In genomic region chr9:64089004-64089403, GRCm38 (mm10) we compare ENCODE assay signal across 8 mouse cellular contexts. TPM values are rescaled to one million over a fixed set of nuclear protein-coding genes. Genes with fewer than 3 reads are reported as not detected.
DNase-seq lines count a peak whose midpoint lies in the region; ATAC-seq and TF ChIP-seq lines count a peak whose summit lies in the region.

No protein-coding gene starts in this region.

- ATAC-seq in cerebellum, adult (ENCODE audit: insufficient number of reproducible peaks, low FRiP score, low TSS enrichment) = no peak
- peak; percentile 48 for ATAC-seq in lung, embryonic 16.5 days (ENCODE audit: low read depth)

- peak; percentile 44 to 66 for DNase-seq in cerebellum, postnatal 25 days
- DNase-seq in gastrocnemius, postnatal 25 days = peak; percentile 56
- DNase-seq in kidney, adult 18-20 months = peak; percentile 50
- DNase-seq in embryo, embryonic 11 days = no peak
- no peak for DNase-seq in left cerebral cortex, adult 11 months (ENCODE audit: low spot score)

- H3K9ac ChIP-seq in lung, embryonic 16.5 days (ENCODE audit: low read length) = peak overlapping the region; percentile 44; the same call in 1 of the 2 replicates

- no peak for TF ChIP-seq CTCF in E14TG2a.4 (conservative IDR thresholded peaks at IDR 0.05; ENCODE audit: low read length)

- no peaks in the 10 kb centered on the region for H3K36me3 ChIP-seq in E14TG2a.4 (ENCODE audit: insufficient read depth, low read length)
- H3K36me3 ChIP-seq in lung, embryonic 16.5 days (ENCODE audit: control insufficient read depth, insufficient read depth, low read length) = no peaks in the 10 kb centered on the region

- H3K9me3 ChIP-seq in E14TG2a.4 (ENCODE audit: low read length) = no peaks in the 10 kb centered on the region
- no peaks in the 10 kb centered on the region for H3K9me3 ChIP-seq in lung, embryonic 16.5 days (ENCODE audit: control insufficient read depth, low read length)

- H3K4me1 ChIP-seq in E14TG2a.4 (replicated peaks; ENCODE audit: low read depth, low read length) = peaks cover 53% of the 10 kb centered on the region
- H3K4me1 ChIP-seq in lung, embryonic 16.5 days (replicated peaks; ENCODE audit: control insufficient read depth, insufficient read depth, low read length) = peaks cover 43% of the 10 kb centered on the region

- H3K27ac ChIP-seq in lung, embryonic 16.5 days (ENCODE audit: low read length) = peak overlapping the region; percentile 83

- H3K27me3 ChIP-seq in E14TG2a.4 (ENCODE audit: insufficient read depth, low read length) = peaks cover 23% of the 10 kb centered on the region
- H3K27me3 ChIP-seq in lung, embryonic 16.5 days (ENCODE audit: control insufficient read depth, insufficient read depth, low read depth, low read length) = no peaks in the 10 kb centered on the region

- 22% methylated on average over 12 of the region's 12 CpGs for WGBS in lung, embryonic 16.5 days

- peak overlapping the region; percentile 48 for H3K4me3 ChIP-seq in E14TG2a.4 (replicated peaks; ENCODE audit: low read length)
- no peak overlapping the region for H3K4me3 ChIP-seq in lung, embryonic 16.5 days (ENCODE audit: low read length)

- H3K4me2 ChIP-seq in lung, embryonic 16.5 days (ENCODE audit: low read depth, low read length) = no peak overlapping the region

RNA-seq across cellular contexts. Expression of gene Lctl, which starts 27.9 kb away (rescaled TPM):
- 1 to 10 TPM in 1 of 2 experiments, not detected in 1; 1.0 TPM for total RNA-seq in gastrocnemius, postnatal 25 days (2021)
- polyA plus RNA-seq in lung, embryonic 16.5 days (2015; fragmentation: Nextera tagmentation; extraction: Ambion mirVana) = not detected in 2 replicates

Comparison
In these comparisons a context has a peak if more than half of its experiments do, and no peak if none do; other contexts are left out.
1. DNase-seq: peak in cerebellum, postnatal 25 days (2 of 2), gastrocnemius, postnatal 25 days (single experiment) and kidney, adult 18-20 months (single experiment); none in embryo, embryonic 11 days (single experiment) and left cerebral cortex, adult 11 months (single experiment).